9 mouse cellular contexts compared by ENCODE assay signal in genomic region chr7:102337898-102338297, GRCm38 (mm10).
DNase-seq lines count a peak whose midpoint lies in the region; ATAC-seq and TF ChIP-seq lines count a peak whose summit lies in the region.
"Had no signal": no experiment of that assay in that cellular context is flagged by ENCODE, and none has a peak within 500 bp of the region (broad histone marks: within the 10 kb centered on the region; RNA-seq: fewer than 3 reads in every experiment).

No protein-coding gene starts in this region.

- peaks cover 3 to 4% of the 10 kb centered on the region in 2 experiments; a peak in 3 of 4 replicates for H3K4me1 ChIP-seq in MEL (ENCODE audit: control insufficient read depth in 1 of 2, insufficient read depth in 2 of 2, low read length in 2 of 2)
- H3K4me1 ChIP-seq: embryonic facial prominence, embryonic 13.5 days had no signal

- no peaks in the 10 kb centered on the region for H3K9me3 ChIP-seq in MEL (replicated peaks; ENCODE audit: insufficient read depth, low read length)
- H3K9me3 ChIP-seq: embryonic facial prominence, embryonic 13.5 days had no signal

- no peak overlapping the region for H3K9ac ChIP-seq in MEL (ENCODE audit: control insufficient read depth, low read depth, low read length, poor library complexity, severe bottlenecking)
- H3K9ac ChIP-seq: embryonic facial prominence, embryonic 13.5 days had no signal

- peaks cover 0 to 16% of the 10 kb centered on the region in 2 experiments; a peak in 3 of 4 replicates for H3K36me3 ChIP-seq in MEL (ENCODE audit: control insufficient read depth in 1 of 2, insufficient read depth in 2 of 2, low read length in 2 of 2)
- H3K36me3 ChIP-seq: embryonic facial prominence, embryonic 13.5 days had no signal

- peaks cover 2% of the 10 kb centered on the region; the same call in 1 of the 2 replicates for H3K79me2 ChIP-seq in MEL (ENCODE audit: control insufficient read depth, insufficient read depth, low read length, poor library complexity)

- no peak for TF ChIP-seq CTCF in MEL (IDR thresholded peaks at IDR 0.05 in 2 of 3, conservative IDR thresholded peaks at IDR 0.05 in 1 of 3; ENCODE audit: control insufficient read depth in 1 of 3, insufficient read depth in 1 of 3, low read depth in 2 of 3, low read length in 3 of 3, poor library complexity in 1 of 3, severe bottlenecking in 1 of 3)

- no peaks in the 10 kb centered on the region for H3K27me3 ChIP-seq in MEL (ENCODE audit: control insufficient read depth in 1 of 2, insufficient read depth in 2 of 2, low read length in 2 of 2)
- H3K27me3 ChIP-seq: embryonic facial prominence, embryonic 13.5 days had no signal

- no peak overlapping the region for H3K27ac ChIP-seq in MEL (ENCODE audit: control insufficient read depth, low read depth, low read length)
- H3K27ac ChIP-seq: embryonic facial prominence, embryonic 13.5 days had no signal

- TF ChIP-seq EP300 in MEL (IDR thresholded peaks at IDR 0.05; ENCODE audit: low read depth in 1 of 2, low read length in 2 of 2), result no peak

- TF ChIP-seq POLR2A in MEL (IDR thresholded peaks at IDR 0.05; ENCODE audit: control insufficient read depth in 1 of 2, insufficient read depth in 1 of 2, low read depth in 1 of 2, low read length in 2 of 2, poor library complexity in 1 of 2), result no peak

- peak; percentile 53 for DNase-seq in cerebellum, adult 9-10 months
- no peak for DNase-seq in cerebellum, postnatal 14 days
- DNase-seq in MEL (ENCODE audit: low read depth, low spot score), result peak; percentile 28
- peak; percentile 84 for DNase-seq in induced T-regulatory cell, adult 2 months (ENCODE audit: low read depth)
- peak; percentile 78 for DNase-seq in lung, postnatal 10 days
- DNase-seq in thymus, postnatal 36 days, result peak; percentile 51 to 71
- DNase-seq in right cerebral cortex, adult 2 months (ENCODE audit: low spot score in 2 of 2), result no peak

- no peak for ATAC-seq in erythroblast, adult 5-6 weeks (replicated peaks; ENCODE audit: low FRiP score, poor library complexity, severe bottlenecking)

- TF ChIP-seq RAD21 in MEL (IDR thresholded peaks at IDR 0.05; ENCODE audit: low read depth, low read length), result no peak

- no peak overlapping the region for H3K4me3 ChIP-seq in MEL (ENCODE audit: control insufficient read depth in 1 of 2, insufficient read depth in 1 of 2, low read depth in 2 of 2, low read length in 2 of 2)
- H3K4me3 ChIP-seq: embryonic facial prominence, embryonic 13.5 days had no signal

TF ChIP-seq in MEL, 35 proteins besides CTCF, POLR2A, EP300 and RAD21:
- peak; percentile 74 for TF ChIP-seq MXI1 (IDR thresholded peaks at IDR 0.05; ENCODE audit: low read depth, low read length)
- no peak for TF ChIP-seq BHLHE40 (IDR thresholded peaks at IDR 0.05; ENCODE audit: borderline replicate concordance, low read depth, low read length)
- TF ChIP-seq ZC3H11A (IDR thresholded peaks at IDR 0.05; ENCODE audit: low read depth, low read length), result no peak
- TF ChIP-seq CHD2 (IDR thresholded peaks at IDR 0.05; ENCODE audit: low read length), result no peak
- 0 out of 2 replicates have a peak, but pooled peaks have one; percentile 35 for TF ChIP-seq SIN3A (IDR thresholded peaks at IDR 0.05; ENCODE audit: low read length)

Comparison
In these comparisons a context has a peak if more than half of its experiments do, and no peak if none do; other contexts are left out.
1. DNase-seq: peak in cerebellum, adult 9-10 months (single experiment), MEL (single experiment), induced T-regulatory cell, adult 2 months (single experiment), lung, postnatal 10 days (single experiment) and thymus, postnatal 36 days (2 of 2); none in cerebellum, postnatal 14 days (0 of 2) and right cerebral cortex, adult 2 months (0 of 2).